10 mouse cellular contexts compared by ENCODE assay signal in the genomic region with DNA sequence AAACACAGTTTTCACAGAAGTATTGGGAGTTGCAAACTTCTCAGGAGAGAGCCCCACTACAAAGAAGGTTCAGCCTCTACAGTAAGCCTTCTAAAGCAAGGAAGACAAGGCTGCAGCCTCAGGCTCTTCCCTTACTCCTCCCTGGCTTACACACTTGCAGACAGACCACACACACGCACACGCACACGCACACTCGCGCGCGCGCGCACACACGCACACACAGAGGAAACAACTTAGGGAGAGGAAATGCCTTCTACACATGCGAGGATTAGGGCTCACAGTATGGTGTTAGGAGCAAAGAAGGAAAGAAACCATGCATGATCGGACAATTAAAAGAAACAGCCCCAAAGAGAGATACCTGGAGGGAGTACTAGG.
DNase-seq lines count a peak whose midpoint lies in the region; ATAC-seq and TF ChIP-seq lines count a peak whose summit lies in the region.
"Had no signal": no experiment of that assay in that cellular context is flagged by ENCODE, and none has a peak within 500 bp of the region (broad histone marks: within the 10 kb centered on the region; RNA-seq: fewer than 3 reads in every experiment).

No protein-coding gene starts in this region.

- DNase-seq in kidney, adult 2 months: no peak
- DNase-seq in kidney, postnatal 10 days: no peak
- no peak for DNase-seq in embryonic facial prominence, embryonic 10.5 days (ENCODE audit: low spot score)
- no peak for DNase-seq in layer of hippocampus, adult 9-10 months (ENCODE audit: low spot score)
- no peak for DNase-seq in natural killer cell, adult 2 months (ENCODE audit: low spot score in 2 of 2)
- DNase-seq: gastrocnemius, postnatal 10 days; right cerebral cortex, postnatal 14 days had no signal

- no peak for ATAC-seq in forebrain, embryonic 15.5 days (replicated peaks)
- ATAC-seq in liver, embryonic 16.5 days (ENCODE audit: low read depth): no peak
- no peak for ATAC-seq in megakaryocyte-erythroid progenitor cell, adult 5-6 weeks (replicated peaks; ENCODE audit: low FRiP score, low TSS enrichment, poor library complexity, severe bottlenecking)

- H3K27me3 ChIP-seq in kidney, adult 2 months (replicated peaks; ENCODE audit: control insufficient read depth, insufficient read depth, low read length): no peaks in the 10 kb centered on the region
- H3K27me3 ChIP-seq in embryonic facial prominence, embryonic 10.5 days (replicated peaks; ENCODE audit: low read depth, poor library complexity, severe bottlenecking): no peaks in the 10 kb centered on the region
- no peaks in the 10 kb centered on the region for H3K27me3 ChIP-seq in forebrain, embryonic 15.5 days
- H3K27me3 ChIP-seq in liver, embryonic 16.5 days (ENCODE audit: control insufficient read depth, insufficient read depth, low read depth, low read length): no peaks in the 10 kb centered on the region

- peak overlapping the region; percentile 87 for H3K27ac ChIP-seq in kidney, adult 2 months (ENCODE audit: insufficient read depth, low read depth, low read length)
- H3K27ac ChIP-seq in embryonic facial prominence, embryonic 10.5 days (replicated peaks): peak overlapping the region; percentile 3; the same call in 1 of the 2 replicates
- H3K27ac ChIP-seq in forebrain, embryonic 15.5 days (replicated peaks): peak overlapping the region; percentile 21
- 0 out of 2 replicates have a peak overlapping the region, but pooled peaks have one; percentile 23 for H3K27ac ChIP-seq in liver, embryonic 16.5 days (ENCODE audit: low read length)

- H3K9ac ChIP-seq in forebrain, embryonic 15.5 days (replicated peaks): no peak overlapping the region
- no peak overlapping the region for H3K9ac ChIP-seq in liver, embryonic 16.5 days (ENCODE audit: low read depth, low read length)

- peaks cover 25% of the 10 kb centered on the region; the same call in 1 of the 2 replicates for H3K4me1 ChIP-seq in kidney, adult 2 months (ENCODE audit: control insufficient read depth, insufficient read depth, low read length)
- H3K4me1 ChIP-seq in embryonic facial prominence, embryonic 10.5 days: peaks cover 13% of the 10 kb centered on the region
- peaks cover 17% of the 10 kb centered on the region for H3K4me1 ChIP-seq in forebrain, embryonic 15.5 days
- H3K4me1 ChIP-seq in liver, embryonic 16.5 days (ENCODE audit: control insufficient read depth, low read depth, low read length): peaks cover 3% of the 10 kb centered on the region; the same call in 1 of the 2 replicates

- no peak for TF ChIP-seq CTCF in kidney, adult 2 months (conservative IDR thresholded peaks at IDR 0.05; ENCODE audit: insufficient read depth, insufficient read length, low read depth, low read length)

- no peaks in the 10 kb centered on the region for H3K36me3 ChIP-seq in kidney, adult 2 months (ENCODE audit: control insufficient read depth, insufficient read depth, low read length)
- H3K36me3 ChIP-seq in embryonic facial prominence, embryonic 10.5 days (replicated peaks): 0 out of 2 replicates have a peak, but pooled peaks cover 3% of the 10 kb centered on the region
- peaks cover 3% of the 10 kb centered on the region; the same call in 1 of the 2 replicates for H3K36me3 ChIP-seq in forebrain, embryonic 15.5 days
- no peaks in the 10 kb centered on the region for H3K36me3 ChIP-seq in liver, embryonic 16.5 days (ENCODE audit: control insufficient read depth, insufficient read depth)

- no peaks in the 10 kb centered on the region for H3K9me3 ChIP-seq in embryonic facial prominence, embryonic 10.5 days
- no peaks in the 10 kb centered on the region for H3K9me3 ChIP-seq in forebrain, embryonic 15.5 days
- no peaks in the 10 kb centered on the region for H3K9me3 ChIP-seq in liver, embryonic 16.5 days (replicated peaks; ENCODE audit: control insufficient read depth, low read length)

- no peak overlapping the region for H3K4me2 ChIP-seq in forebrain, embryonic 15.5 days (replicated peaks)
- no peak overlapping the region for H3K4me2 ChIP-seq in liver, embryonic 16.5 days (ENCODE audit: low read depth, low read length)

- TF ChIP-seq POLR2A in kidney, adult 2 months (IDR thresholded peaks at IDR 0.05; ENCODE audit: low read depth, low read length): no peak

- H3K4me3 ChIP-seq in kidney, adult 2 months (ENCODE audit: insufficient read depth, low read depth, low read length): no peak overlapping the region
- H3K4me3 ChIP-seq in embryonic facial prominence, embryonic 10.5 days: no peak overlapping the region
- no peak overlapping the region for H3K4me3 ChIP-seq in forebrain, embryonic 15.5 days
- no peak overlapping the region for H3K4me3 ChIP-seq in liver, embryonic 16.5 days (ENCODE audit: low read depth, low read length)

- 76% methylated on average over 12 of the region's 12 CpGs for whole genome bisulfite sequencing in kidney, adult 2 months
- 89% methylated on average over 12 of the region's 12 CpGs for WGBS in embryonic facial prominence, embryonic 10.5 days
- WGBS in forebrain, embryonic 15.5 days: 85% methylated on average over 12 of the region's 12 CpGs
- 48% methylated on average over 12 of the region's 12 CpGs for WGBS in liver, embryonic 16.5 days (ENCODE audit: insufficient replicate concordance)

Comparison
In these comparisons a context has a peak if more than half of its experiments do, and no peak if none do; other contexts are left out.
1. H3K27ac ChIP-seq: peak in every context shown above with its lines; median percentile 87 in kidney, adult 2 months; 23 in liver, embryonic 16.5 days; 21 in forebrain, embryonic 15.5 days; 3 in embryonic facial prominence, embryonic 10.5 days.